Mouse (Mus musculus): ENCODE data around the gene Ppp1r10. TPM values are rescaled to one million over a fixed set of nuclear protein-coding genes. Genes with fewer than 3 reads are reported as not detected.
A peak's percentile ranks its signal among the peaks of the same experiment; 100 is the strongest.
"Not testable (repeated sequence)": the region's sequence is repeated elsewhere in the genome, so short reads cannot be mapped to it uniquely, and the experiment has no call there.

The Ppp1r10 gene
- total RNA-seq, 2 experiments from 2014 or later: 66.5 to 72.5 TPM

DNA sequence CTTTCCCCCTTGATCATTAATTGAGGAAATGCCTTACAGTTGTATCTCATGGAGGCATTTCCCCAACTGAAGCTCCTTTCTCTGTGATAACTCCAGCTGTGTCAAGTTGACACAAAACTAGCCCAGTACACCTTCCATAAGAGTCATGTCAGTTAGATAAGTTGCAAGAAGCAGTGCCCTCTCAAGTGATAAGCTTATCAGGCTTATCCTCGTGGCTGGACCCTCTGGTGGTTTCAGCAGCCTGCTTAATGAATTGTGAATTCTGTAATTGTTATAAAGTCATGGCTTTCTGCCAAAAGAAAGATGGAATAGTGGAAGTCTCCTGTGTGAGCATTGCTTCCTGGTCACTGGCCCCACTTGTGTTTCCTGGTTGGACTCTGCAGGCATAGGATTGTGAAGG, 11.2 kb downstream of the Ppp1r10 start:
- no peak for DNase-seq (ENCODE audit: low spot score in 2 of 2)

GRCm38 (mm10) chr17:35929534-35929933, 13.3 kb downstream of the Ppp1r10 start:
- no peak for DNase-seq (ENCODE audit: low spot score in 2 of 2)

DNA sequence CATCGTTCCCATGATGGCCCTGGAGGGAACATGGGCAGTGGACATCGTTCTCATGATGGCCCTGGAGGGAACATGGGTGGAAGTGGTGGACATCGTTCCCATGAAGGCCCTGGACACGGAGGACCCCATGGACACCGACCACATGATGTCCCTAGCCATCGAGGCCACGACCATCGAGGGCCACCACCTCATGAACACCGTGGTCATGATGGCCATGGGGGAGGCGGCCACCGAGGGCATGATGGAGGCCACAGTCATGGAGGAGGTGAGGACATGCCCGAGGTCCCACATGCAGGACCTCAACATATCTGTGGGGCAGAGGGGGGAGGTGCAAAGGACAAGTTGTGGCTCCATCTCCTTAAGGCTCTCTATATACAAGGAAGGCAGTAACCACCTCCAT, 14.4 kb downstream of the Ppp1r10 start:
- no peak for DNase-seq (ENCODE audit: low spot score in 2 of 2)

GRCm38 (mm10) chr17:35932608-35933007, 16.4 kb downstream of the Ppp1r10 start:
- DNase-seq (ENCODE audit: low spot score in 2 of 2): no peak

DNA sequence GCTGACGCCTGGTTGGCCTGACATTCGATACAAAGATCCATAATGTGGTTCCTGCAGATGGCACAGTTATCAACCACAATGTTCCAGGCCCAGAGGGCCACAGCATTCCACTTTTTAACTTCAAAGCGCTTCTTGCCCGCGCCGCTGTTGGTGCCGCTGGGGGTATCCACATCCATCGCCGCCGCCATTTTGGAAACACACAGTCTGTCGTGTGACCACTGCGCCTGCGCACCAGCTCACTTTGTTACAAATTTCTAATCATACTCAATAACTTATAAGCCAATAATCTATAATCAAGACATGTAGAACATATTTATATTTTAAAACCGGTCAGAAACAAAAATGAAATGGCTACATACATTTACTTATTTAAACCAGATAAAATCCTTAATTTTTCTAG, 19.5 kb downstream of the Ppp1r10 start:
- not testable (repeated sequence) for DNase-seq (ENCODE audit: low spot score in 2 of 2)

GRCm38 (mm10) chr17:35937700-35938348, 21.6 kb downstream of the Ppp1r10 start:
- peak in 1 of 2 experiments; percentile 64 for DNase-seq (ENCODE audit: low spot score in 2 of 2)

- no peak for DNase-seq (ENCODE audit: low spot score in 2 of 2)
Measured at GRCm38 (mm10) chr17:35939108-35939507, 22.9 kb downstream of the Ppp1r10 start.

GRCm38 (mm10) chr17:35939941-35940340, 23.7 kb downstream of the Ppp1r10 start:
- no peak for DNase-seq (ENCODE audit: low spot score in 2 of 2)

- DNase-seq (ENCODE audit: low spot score in 2 of 2): not testable (repeated sequence)
Measured at GRCm38 (mm10) chr17:35950946-35951345, 34.7 kb downstream of the Ppp1r10 start.

DNA sequence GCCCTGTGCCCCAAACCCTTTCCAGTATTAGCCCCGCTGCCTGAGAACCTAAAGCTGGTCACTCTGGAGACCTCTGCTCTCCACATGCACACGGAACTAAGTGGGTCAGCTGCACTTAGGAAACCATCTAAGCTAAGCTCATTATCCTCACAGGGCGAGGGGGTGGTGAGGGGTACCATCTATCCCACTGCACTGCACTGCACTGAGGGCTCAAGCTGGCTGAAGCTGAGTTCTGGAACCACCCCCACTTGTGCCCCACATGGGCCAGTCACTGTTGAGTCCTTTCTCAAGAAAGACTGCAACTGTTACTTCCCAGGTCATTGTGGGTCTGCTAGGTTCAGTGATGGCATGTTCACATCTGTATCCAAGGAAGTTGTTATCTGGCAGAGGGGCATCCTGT, 36.3 kb downstream of the Ppp1r10 start:
- DNase-seq (ENCODE audit: low spot score in 2 of 2): not testable (repeated sequence)

DNA sequence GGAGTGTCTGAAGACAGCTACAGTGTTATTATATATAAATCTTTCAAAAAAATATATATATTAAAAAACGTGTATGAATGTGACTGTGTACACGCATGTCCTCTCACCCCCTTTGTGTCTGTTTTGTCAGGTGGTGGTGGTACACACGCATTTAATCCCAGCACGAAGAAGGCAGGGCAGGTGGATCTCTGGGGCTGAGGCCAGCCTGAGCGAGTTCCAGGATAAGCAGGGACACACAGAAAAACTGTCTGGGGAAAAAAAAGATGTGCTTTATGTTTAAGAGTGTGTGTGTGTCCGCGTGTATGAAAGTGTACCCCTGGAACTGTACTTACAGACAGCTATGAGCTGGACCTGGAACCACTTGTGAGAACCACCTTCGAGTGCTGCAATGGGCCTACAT, 38.4 kb downstream of the Ppp1r10 start:
- no peak for DNase-seq (ENCODE audit: low spot score in 2 of 2)

DNA sequence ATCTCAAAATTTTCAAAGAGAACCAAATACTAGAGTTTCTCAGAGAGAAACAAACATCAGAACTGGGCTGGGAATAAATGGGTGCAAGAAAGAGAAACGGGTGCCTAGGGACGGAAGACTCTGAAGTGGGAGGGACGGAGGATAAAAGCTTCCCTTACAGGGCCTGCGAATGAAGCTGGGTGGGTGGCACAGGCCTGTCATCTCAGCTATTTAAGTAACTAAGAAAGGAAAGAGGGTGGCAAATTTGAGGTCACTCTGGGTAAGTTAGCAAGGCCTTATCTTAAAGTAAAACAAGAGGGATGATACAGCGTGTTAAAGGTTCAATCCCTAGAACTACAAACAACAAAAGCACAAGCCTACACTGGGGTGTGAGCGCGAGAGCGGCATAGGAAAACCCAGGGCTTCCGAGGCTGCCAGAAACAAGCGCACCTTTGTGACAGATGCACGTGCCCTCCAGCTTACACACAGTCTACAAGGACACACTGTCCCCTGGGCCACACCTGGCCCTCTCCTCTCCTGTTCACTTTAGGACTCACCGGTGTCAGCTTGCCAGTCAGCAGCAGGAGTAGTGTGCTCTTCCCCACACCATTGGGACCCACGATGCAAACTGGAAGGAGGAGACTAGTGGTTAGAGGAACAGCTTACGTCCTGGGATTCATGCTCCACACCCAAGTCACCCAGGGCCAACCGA, 42.4 kb downstream of the Ppp1r10 start:
- no peak for DNase-seq (ENCODE audit: low spot score in 2 of 2)

GRCm38 (mm10) chr17:35963279-35963678, 47.0 kb downstream of the Ppp1r10 start:
- DNase-seq (ENCODE audit: low spot score in 2 of 2): no peak

DNA sequence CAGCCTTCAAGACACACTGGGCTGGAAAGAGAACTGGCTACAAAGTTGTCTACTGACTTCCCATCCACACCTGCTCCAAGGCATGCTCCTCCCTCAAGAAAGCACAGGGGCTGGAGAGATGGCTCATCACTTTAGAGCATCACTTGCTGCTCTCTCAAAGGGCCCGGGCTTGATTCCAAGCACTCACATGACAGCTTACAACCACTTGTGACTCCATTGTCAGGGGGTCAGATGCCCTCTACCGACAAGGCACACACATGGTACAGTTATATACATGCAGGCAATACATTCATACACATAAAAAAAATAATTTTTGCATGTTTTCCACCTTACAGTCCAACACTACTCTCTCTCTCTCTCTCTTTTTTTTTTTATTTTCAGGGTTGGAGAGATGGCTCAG, 51.4 kb downstream of the Ppp1r10 start:
- DNase-seq (ENCODE audit: low spot score in 2 of 2): no peak

DNA sequence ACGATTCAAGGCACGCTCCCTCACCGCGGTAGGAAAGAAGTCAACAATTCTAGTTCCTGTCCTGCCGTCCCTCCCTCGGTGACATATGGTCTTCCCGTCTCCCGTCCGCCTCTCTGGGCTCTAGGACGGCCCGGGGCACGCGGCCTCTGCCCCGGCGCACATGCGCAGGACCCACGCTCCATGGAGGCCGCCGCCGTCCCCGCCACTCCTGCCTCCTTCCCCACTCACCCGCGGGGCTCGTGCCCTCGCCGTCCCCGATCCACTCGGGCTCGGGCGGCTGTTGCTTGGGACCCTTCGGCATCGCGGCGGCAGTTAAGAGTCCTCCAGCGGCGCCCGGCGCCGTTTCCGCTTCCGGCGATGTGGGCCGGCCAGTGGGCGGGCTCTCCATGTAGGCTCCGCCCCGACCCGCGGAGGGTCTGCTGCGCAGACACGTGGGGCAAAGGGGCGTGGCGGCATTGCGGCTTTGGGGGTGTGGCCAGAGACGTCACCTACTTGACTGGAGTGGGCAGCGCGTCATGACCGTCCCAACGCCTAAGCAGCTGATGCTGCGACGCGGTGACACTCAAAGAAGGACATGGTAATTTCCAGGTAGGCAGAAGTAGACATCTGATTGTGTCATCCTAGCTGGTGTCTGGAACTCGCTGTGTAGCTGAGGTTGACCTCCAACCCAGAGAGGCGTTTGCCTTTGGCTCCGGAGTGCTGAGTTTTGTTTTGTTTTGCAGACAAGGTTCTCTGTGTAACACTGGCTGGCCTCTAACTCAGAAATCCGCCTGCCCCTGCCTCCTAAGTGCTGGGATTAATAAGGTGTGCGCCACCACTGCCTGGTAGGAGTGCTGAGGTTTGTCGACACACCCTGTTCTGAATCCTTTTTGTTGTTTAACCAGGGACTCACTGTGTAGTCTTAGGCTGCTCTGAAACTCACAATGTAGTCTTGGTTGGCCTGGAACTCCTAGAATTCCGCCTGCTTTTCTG, 53.5 kb downstream of the Ppp1r10 start, which contains the start of gene Abcf1:
TSS of gene Abcf1 (minus strand) at position 344 of the 972 bp plus-strand sequence.
- peak; percentile 97 to 98 for DNase-seq (ENCODE audit: low spot score in 2 of 2)

DNA sequence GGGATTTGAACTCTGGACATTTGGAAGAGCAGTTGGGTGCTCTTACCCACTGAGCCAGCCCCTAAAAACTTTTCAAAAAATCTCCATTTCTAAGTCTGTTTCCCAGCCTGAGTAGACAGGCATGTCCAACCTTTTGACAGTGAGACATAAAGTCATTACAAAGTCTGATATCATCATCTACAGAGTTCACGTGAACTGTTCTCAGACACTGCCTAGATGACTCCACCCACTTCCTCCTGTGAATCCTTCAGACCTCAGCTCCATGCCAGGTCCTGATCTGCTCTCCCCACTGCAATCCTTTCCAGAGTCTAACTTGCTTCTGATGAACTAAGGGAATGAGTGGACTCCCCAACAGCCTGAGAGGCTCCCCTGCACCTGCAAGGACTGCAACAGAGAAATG, 55.9 kb downstream of the Ppp1r10 start:
- no peak for DNase-seq (ENCODE audit: low spot score in 2 of 2)

- DNase-seq (ENCODE audit: low spot score in 2 of 2): peak; percentile 88 to 93
Measured at GRCm38 (mm10) chr17:35978811-35979400, 62.7 kb downstream of the Ppp1r10 start.

DNA sequence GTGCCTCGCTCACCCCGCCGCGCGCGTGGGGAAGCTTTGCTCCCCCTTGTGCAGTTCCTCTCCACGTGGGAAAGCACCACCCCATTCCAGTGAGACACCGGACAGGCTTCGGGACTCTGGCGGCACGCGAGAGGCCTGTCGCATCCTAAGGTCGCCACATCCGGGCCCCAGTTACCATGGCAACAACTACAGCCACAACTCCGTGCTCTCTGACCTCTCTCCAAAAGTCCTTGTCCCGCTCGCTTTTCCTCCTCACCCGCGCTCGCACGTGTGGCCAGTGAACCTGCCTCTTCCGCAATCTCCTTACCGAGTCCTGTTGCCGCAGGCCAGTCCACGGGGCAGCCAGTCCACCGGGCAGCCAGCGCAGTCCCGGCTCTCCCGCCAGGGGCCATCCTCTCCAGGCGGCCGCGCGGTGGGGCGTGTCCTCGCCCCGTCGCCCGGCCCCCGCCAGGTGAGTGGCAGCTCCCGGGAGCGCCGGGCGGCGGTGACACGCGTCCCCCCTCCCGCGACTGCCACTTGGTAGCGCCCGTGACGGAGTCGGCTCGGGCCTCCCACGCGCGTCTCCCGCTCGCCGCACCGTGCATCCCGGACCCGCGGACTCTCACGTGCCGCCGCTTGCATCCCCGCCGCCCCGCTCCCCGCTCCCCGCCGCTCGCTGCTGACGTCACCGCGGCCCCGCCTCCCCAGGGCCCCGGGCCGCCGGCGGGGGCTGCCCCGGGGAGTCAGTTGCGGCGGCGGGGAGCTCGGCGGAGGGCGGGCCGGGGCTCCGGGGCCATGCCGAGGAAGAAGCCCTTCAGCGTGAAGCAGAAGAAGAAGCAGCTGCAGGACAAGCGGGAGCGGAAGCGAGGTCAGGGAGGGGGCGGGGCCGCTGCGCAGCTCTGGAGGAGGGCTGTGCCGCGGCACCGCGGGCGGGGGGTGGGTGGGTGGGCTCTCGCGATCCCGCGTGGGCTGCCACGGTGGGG, 63.4 kb downstream of the Ppp1r10 start, which contains the start of the genes Gnl1 and Prr3:
TSS of gene Gnl1 (plus strand) at position 451 of the 962 bp plus-strand sequence.
TSS of gene Prr3 (minus strand) at position 836 of the 962 bp plus-strand sequence.
- DNase-seq (ENCODE audit: low spot score in 2 of 2): peak; percentile 88 to 94

- DNase-seq (ENCODE audit: low spot score in 2 of 2): peak in 1 of 2 experiments; percentile 47
Measured at GRCm38 (mm10) chr17:35980363-35980754, 64.1 kb downstream of the Ppp1r10 start.

- no peak for DNase-seq (ENCODE audit: low spot score in 2 of 2)
Measured at GRCm38 (mm10) chr17:35981776-35982175, 65.5 kb downstream of the Ppp1r10 start.
